Mouse (Mus musculus): ENCODE measurements at regions not wholly inside any gene's neighbourhood (a gene's known extent, or its start where the extent isn't known, plus 50 kb on each side); places are given as distances from the start of the nearest gene placed in this dataset.

DNA sequence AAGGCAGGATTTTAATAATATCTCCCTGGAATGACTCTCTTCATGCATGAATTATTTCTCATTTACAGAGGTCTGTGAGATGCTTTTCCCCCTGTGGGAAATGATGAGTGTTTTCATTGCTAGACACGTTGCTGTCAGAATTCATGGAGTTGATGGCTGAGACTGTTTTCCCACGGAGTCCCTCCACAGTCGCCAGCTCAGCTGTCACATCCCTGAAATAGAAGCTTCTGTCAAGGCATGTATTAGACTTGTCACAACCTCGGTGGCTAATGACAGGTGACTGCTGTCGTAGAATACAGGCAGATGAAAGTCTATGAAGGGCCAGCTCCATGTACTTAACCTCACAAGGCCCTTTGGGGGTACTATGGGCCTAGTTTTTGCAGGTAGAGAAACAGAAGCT lies 212.4 kb downstream of the Abcc12 start:
- no peak for ATAC-seq
- H3K27ac ChIP-seq (ENCODE audit: low read length) = peak overlapping the region; percentile 45; the same call in 1 of the 2 replicates
- no peak overlapping the region for H3K4me2 ChIP-seq (ENCODE audit: low read length)
- no peak overlapping the region for H3K9ac ChIP-seq (ENCODE audit: low read depth, low read length)
- no peak overlapping the region for H3K4me3 ChIP-seq (ENCODE audit: low read depth, low read length)
- H3K9me3 ChIP-seq (replicated peaks; ENCODE audit: control insufficient read depth, low read length, poor library complexity, severe bottlenecking) = no peaks in the 10 kb centered on the region
- H3K36me3 ChIP-seq (ENCODE audit: control insufficient read depth, insufficient read depth, low read length) = no peaks in the 10 kb centered on the region
- H3K27me3 ChIP-seq (ENCODE audit: control insufficient read depth, insufficient read depth, low read depth, low read length) = no peaks in the 10 kb centered on the region
- 35% methylated on average over 5 of the region's 5 CpGs for WGBS
- no peaks in the 10 kb centered on the region for H3K4me1 ChIP-seq (ENCODE audit: control insufficient read depth, insufficient read depth, low read length)

DNA sequence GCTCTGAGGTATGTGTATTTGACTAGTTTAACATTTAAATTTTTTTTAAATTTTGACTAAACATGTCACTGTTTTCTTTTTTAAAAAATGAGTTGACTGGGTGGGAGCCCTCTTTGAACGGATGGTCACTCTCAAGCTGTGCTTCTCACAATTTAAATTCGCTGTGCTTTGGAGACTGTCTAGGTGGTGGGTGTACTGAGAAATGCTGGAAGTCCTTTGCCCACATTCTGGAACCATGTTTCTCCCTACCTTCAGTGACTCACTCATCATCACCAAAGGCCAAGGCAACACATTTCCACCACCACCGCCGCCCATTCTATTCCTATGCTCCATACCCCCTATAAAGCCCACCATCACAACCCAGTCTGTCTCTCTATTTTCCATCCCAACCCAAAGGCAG lies 213.8 kb downstream of the Abcc12 start:
- no peak overlapping the region for H3K9ac ChIP-seq (ENCODE audit: low read depth, low read length)
- H3K27ac ChIP-seq (ENCODE audit: low read length) = no peak overlapping the region
- H3K36me3 ChIP-seq (ENCODE audit: control insufficient read depth, insufficient read depth, low read length) = no peaks in the 10 kb centered on the region
- H3K4me2 ChIP-seq (ENCODE audit: low read length) = no peak overlapping the region
- no peak for ATAC-seq
- H3K4me1 ChIP-seq (ENCODE audit: control insufficient read depth, insufficient read depth, low read length) = no peaks in the 10 kb centered on the region
- H3K4me3 ChIP-seq (ENCODE audit: low read depth, low read length) = no peak overlapping the region
- 96% methylated on average over 4 of the region's 4 CpGs for WGBS
- no peaks in the 10 kb centered on the region for H3K9me3 ChIP-seq (replicated peaks; ENCODE audit: control insufficient read depth, low read length, poor library complexity, severe bottlenecking)
- H3K27me3 ChIP-seq (ENCODE audit: control insufficient read depth, insufficient read depth, low read depth, low read length) = no peaks in the 10 kb centered on the region

DNA sequence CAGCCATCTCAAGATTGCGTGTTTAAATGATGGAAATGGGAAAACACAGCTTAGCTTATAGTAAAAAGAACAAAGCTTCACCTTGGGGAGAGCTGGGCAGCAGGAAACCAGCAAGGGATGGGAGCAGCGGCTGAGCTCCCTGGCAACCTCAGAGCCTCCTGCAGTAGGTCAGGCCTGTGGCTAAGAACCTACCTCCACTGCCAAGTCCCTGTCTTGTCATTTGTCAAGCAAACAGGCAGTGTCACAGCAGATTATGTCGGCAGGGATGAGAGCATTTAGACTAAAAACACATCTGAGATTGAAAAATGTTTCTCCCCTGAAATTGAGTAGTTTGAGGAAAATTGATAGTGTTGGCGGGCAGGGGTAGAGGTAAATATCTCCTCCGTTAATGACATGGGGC lies 214.8 kb downstream of the Abcc12 start:
- Histone ChIP-seq H3K4me3 (ENCODE audit: low read depth, low read length) (no peak overlapping the region), H3K9ac (ENCODE audit: low read depth, low read length) (no peak overlapping the region), H3K27ac (ENCODE audit: low read length) (no peak overlapping the region), H3K9me3 (replicated peaks; ENCODE audit: control insufficient read depth, low read length, poor library complexity, severe bottlenecking) (no peaks in the 10 kb centered on the region), H3K27me3 (ENCODE audit: control insufficient read depth, insufficient read depth, low read depth, low read length) (no peaks in the 10 kb centered on the region), H3K4me1 (ENCODE audit: control insufficient read depth, insufficient read depth, low read length) (no peaks in the 10 kb centered on the region), H3K4me2 (ENCODE audit: low read length) (no peak overlapping the region), H3K36me3 (ENCODE audit: control insufficient read depth, insufficient read depth, low read length) (no peaks in the 10 kb centered on the region)
- no peak for ATAC-seq
- WGBS = 63% methylated on average over 5 of the region's 5 CpGs

DNA sequence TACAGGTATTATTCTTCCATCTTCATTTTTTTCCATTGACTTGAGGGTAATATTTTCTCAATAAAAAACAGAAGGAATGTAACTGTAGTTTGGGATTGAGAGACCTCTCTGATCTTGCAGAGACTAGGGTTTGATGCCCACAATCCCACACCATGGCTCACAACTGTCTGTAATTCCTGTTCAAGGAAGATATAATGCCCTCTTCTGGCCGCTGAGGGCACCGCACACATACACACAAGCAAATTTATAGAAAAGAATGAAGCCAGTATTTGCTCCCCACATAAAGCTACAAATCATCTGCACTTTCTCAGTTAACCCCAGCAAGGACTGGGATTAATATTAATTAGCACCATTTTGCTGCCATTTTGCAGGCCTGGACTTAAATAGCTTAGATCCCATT lies 215.6 kb downstream of the Abcc12 start:
- ATAC-seq = no peak
- H3K9me3 ChIP-seq (replicated peaks; ENCODE audit: control insufficient read depth, low read length, poor library complexity, severe bottlenecking) = no peaks in the 10 kb centered on the region
- H3K4me1 ChIP-seq (ENCODE audit: control insufficient read depth, insufficient read depth, low read length) = no peaks in the 10 kb centered on the region
- H3K27me3 ChIP-seq (ENCODE audit: control insufficient read depth, insufficient read depth, low read depth, low read length) = no peaks in the 10 kb centered on the region
- H3K4me2 ChIP-seq (ENCODE audit: low read length) = no peak overlapping the region
- no peak overlapping the region for H3K9ac ChIP-seq (ENCODE audit: low read depth, low read length)
- no peak overlapping the region for H3K27ac ChIP-seq (ENCODE audit: low read length)
- H3K36me3 ChIP-seq (ENCODE audit: control insufficient read depth, insufficient read depth, low read length) = no peaks in the 10 kb centered on the region
- WGBS = 43% methylated on average over 2 of the region's 2 CpGs
- H3K4me3 ChIP-seq (ENCODE audit: low read depth, low read length) = no peak overlapping the region

DNA sequence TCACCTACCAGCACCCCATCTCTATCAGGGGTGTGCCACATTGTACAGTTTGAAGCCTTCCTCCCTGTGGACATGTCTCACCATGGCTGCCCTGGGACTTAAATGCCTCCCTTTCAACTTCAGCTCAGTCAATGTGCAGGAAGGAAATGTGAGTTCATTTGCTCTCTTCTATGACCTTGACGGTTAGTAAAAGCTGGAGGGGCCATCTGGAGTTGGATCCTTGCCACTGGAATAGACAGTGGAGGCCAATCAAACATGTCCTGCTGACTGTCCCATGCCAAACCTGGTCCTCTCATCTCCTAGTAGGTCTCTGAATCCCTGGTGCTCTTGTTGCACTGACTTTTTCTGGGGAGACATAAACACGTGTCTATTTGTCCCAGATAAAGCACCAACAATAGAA lies 220.2 kb downstream of the Abcc12 start:
- Histone ChIP-seq H3K9me3 (replicated peaks; ENCODE audit: control insufficient read depth, low read length, poor library complexity, severe bottlenecking) (no peaks in the 10 kb centered on the region), H3K4me2 (ENCODE audit: low read length) (no peak overlapping the region), H3K4me1 (ENCODE audit: control insufficient read depth, insufficient read depth, low read length) (no peaks in the 10 kb centered on the region), H3K27me3 (ENCODE audit: control insufficient read depth, insufficient read depth, low read depth, low read length) (no peaks in the 10 kb centered on the region), H3K27ac (ENCODE audit: low read length) (no peak overlapping the region), H3K9ac (ENCODE audit: low read depth, low read length) (no peak overlapping the region), H3K4me3 (ENCODE audit: low read depth, low read length) (no peak overlapping the region), H3K36me3 (ENCODE audit: control insufficient read depth, insufficient read depth, low read length) (no peaks in the 10 kb centered on the region)
- no peak for ATAC-seq
- WGBS = 82% methylated on average over 2 of the region's 2 CpGs

DNA sequence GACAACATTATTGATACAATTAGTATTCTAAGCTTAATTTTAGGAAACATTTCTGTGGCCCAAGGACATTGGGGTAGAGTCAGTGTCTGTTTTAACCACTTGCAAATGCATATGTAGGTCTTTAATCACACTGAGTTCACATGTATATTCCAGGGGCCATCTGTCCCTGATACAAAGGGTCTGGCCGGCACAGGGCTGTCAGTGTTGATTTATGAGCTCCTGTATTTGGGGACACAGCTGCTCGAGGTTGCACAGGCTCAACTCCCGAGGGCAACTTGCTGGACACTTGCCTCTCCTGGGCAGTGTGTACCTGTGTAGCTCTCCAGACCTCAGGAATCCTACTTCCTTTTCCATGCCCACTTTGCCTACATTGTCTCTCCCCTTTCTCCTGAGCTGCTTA lies 221.0 kb downstream of the Abcc12 start:
- Histone ChIP-seq H3K36me3 (ENCODE audit: control insufficient read depth, insufficient read depth, low read length) (no peaks in the 10 kb centered on the region), H3K9ac (ENCODE audit: low read depth, low read length) (no peak overlapping the region), H3K4me2 (ENCODE audit: low read length) (no peak overlapping the region), H3K4me1 (ENCODE audit: control insufficient read depth, insufficient read depth, low read length) (no peaks in the 10 kb centered on the region), H3K4me3 (ENCODE audit: low read depth, low read length) (no peak overlapping the region), H3K27me3 (ENCODE audit: control insufficient read depth, insufficient read depth, low read depth, low read length) (no peaks in the 10 kb centered on the region), H3K9me3 (replicated peaks; ENCODE audit: control insufficient read depth, low read length, poor library complexity, severe bottlenecking) (no peaks in the 10 kb centered on the region), H3K27ac (ENCODE audit: low read length) (no peak overlapping the region)
- ATAC-seq = no peak
- WGBS = 70% methylated on average over 3 of the region's 3 CpGs

DNA sequence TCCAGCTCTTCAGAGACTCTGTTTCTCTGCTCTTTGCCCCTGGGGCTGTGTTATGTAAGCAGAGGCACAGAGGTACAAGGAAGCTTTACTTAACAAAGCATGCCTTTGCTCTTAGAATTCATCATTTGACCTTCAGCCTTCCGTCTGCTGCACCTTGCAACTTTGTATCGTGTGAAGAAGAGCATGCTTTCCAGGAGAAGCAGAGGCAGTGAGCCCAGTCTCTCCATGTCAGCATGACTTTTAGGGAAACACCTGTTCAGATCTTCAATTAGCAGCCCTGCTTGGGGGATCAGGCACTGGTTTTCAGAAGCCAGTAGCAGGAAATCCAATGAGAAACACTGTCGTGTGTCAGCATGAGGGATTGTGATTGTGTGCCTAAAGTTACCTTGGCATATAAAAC lies 226.7 kb downstream of the Abcc12 start:
- H3K4me1 ChIP-seq (ENCODE audit: control insufficient read depth, insufficient read depth, low read length) = no peaks in the 10 kb centered on the region
- no peaks in the 10 kb centered on the region for H3K27me3 ChIP-seq (ENCODE audit: control insufficient read depth, insufficient read depth, low read depth, low read length)
- H3K9ac ChIP-seq (ENCODE audit: low read depth, low read length) = no peak overlapping the region
- 81% methylated on average over 3 of the region's 3 CpGs for WGBS
- H3K36me3 ChIP-seq (ENCODE audit: control insufficient read depth, insufficient read depth, low read length) = no peaks in the 10 kb centered on the region
- no peaks in the 10 kb centered on the region for H3K9me3 ChIP-seq (replicated peaks; ENCODE audit: control insufficient read depth, low read length, poor library complexity, severe bottlenecking)
- no peak overlapping the region for H3K4me2 ChIP-seq (ENCODE audit: low read length)
- no peak for ATAC-seq
- no peak overlapping the region for H3K27ac ChIP-seq (ENCODE audit: low read length)
- no peak overlapping the region for H3K4me3 ChIP-seq (ENCODE audit: low read depth, low read length)

DNA sequence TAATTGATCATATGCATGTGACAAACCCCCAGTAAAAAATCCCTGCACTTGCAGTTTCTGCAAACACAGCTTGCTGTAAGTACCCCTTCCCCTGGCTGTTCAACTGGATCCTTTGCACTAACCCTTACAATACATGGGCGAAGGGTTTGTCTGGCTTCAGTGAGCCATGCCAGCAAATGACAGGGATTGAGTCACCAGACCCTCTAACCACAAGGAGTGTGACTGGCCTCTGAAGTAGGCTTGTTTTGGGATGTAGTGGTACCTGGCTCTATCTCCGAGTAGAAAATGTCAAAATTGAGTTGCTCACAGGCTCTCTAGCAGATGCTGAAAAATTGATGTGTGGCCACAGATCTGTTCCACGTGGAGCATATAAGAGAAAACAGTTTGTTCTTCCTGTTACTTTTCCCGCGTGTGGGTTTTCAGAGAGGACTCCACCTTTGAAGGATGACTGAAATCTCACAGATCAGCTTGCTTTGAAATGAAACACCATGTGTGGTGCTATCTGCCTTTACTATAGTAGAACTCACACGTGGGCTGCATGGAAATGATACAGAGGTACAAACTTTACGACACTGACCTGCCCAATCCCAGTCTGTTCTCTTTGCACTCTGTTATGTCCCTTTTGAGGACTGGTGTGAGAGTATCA lies 228.8 kb downstream of the Abcc12 start:
- no peaks in the 10 kb centered on the region for H3K9me3 ChIP-seq (replicated peaks; ENCODE audit: control insufficient read depth, low read length, poor library complexity, severe bottlenecking)
- no peak overlapping the region for H3K4me3 ChIP-seq (ENCODE audit: low read depth, low read length)
- H3K27me3 ChIP-seq (ENCODE audit: control insufficient read depth, insufficient read depth, low read depth, low read length) = no peaks in the 10 kb centered on the region
- H3K27ac ChIP-seq (ENCODE audit: low read length) = no peak overlapping the region
- no peak overlapping the region for H3K4me2 ChIP-seq (ENCODE audit: low read length)
- no peaks in the 10 kb centered on the region for H3K36me3 ChIP-seq (ENCODE audit: control insufficient read depth, insufficient read depth, low read length)
- no peaks in the 10 kb centered on the region for H3K4me1 ChIP-seq (ENCODE audit: control insufficient read depth, insufficient read depth, low read length)
- no peak for ATAC-seq
- H3K9ac ChIP-seq (ENCODE audit: low read depth, low read length) = no peak overlapping the region
- 81% methylated on average over 7 of the region's 7 CpGs for WGBS

DNA sequence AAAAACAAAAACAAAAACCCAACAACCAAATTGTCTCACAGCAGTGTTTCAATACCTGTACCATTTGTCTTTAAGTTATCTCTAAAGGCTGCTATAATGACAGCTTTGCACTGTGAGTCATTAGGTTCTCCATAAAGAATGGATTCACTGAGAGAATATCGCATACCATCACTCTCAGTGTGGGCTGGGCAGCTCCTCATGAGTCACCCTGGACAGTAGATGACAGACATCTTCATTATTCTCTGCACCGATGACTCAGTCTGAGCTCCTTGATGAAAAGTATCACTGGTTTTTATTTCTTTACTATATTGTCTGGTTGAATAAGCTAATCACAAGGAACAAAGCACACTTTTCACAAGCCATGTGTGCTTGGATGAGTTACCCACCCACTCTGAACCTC lies 230.4 kb downstream of the Abcc12 start:
- no peak overlapping the region for H3K9ac ChIP-seq (ENCODE audit: low read depth, low read length)
- H3K36me3 ChIP-seq (ENCODE audit: control insufficient read depth, insufficient read depth, low read length) = no peaks in the 10 kb centered on the region

More for the DNA sequence above, 230.4 kb downstream of the Abcc12 start:
- Histone ChIP-seq H3K27me3 (ENCODE audit: control insufficient read depth, insufficient read depth, low read depth, low read length) (no peaks in the 10 kb centered on the region), H3K9me3 (replicated peaks; ENCODE audit: control insufficient read depth, low read length, poor library complexity, severe bottlenecking) (no peaks in the 10 kb centered on the region), H3K4me3 (ENCODE audit: low read depth, low read length) (no peak overlapping the region), H3K27ac (ENCODE audit: low read length) (no peak overlapping the region), H3K4me2 (ENCODE audit: low read length) (no peak overlapping the region), H3K4me1 (ENCODE audit: control insufficient read depth, insufficient read depth, low read length) (no peaks in the 10 kb centered on the region)
- 69% methylated on average over 2 of the region's 2 CpGs for WGBS
- no peak for ATAC-seq

Data from midbrain, embryonic 16.5 days (tissue).